Comparison of ENCODE assay signal across 8 mouse cellular contexts in genomic region chr19:29064451-29065102, GRCm38 (mm10). TPM values are rescaled to one million over a fixed set of nuclear protein-coding genes. Genes with fewer than 3 reads are reported as not detected.
DNase-seq lines count a peak whose midpoint lies in the region; ATAC-seq lines count a peak whose summit lies in the region.

No protein-coding gene starts in this region.

- H3K27me3 ChIP-seq in forebrain, embryonic 10.5 days (ENCODE audit: poor library complexity, severe bottlenecking): no peaks in the 10 kb centered on the region
- no peaks in the 10 kb centered on the region for H3K27me3 ChIP-seq in liver, embryonic 13.5 days

- intact Hi-C loops in heart, postnatal 25 days (cut with DNase I): loop anchor here (2.0 to 10.0 kb wide), 6 partner anchors 38 to 500 kb away; partner anchors contain the start of gene Rcl1

- H3K9me3 ChIP-seq in forebrain, embryonic 10.5 days: no peaks in the 10 kb centered on the region
- H3K9me3 ChIP-seq in liver, embryonic 13.5 days (replicated peaks): no peaks in the 10 kb centered on the region

- 71% methylated on average over 9 of the region's 9 CpGs for WGBS in forebrain, embryonic 10.5 days
- 15% methylated on average over 9 of the region's 9 CpGs for WGBS in liver, embryonic 13.5 days (ENCODE audit: insufficient replicate concordance)

- peak overlapping the region; percentile 70 for H3K27ac ChIP-seq in forebrain, embryonic 10.5 days
- peak overlapping the region; percentile 96 for H3K27ac ChIP-seq in liver, embryonic 13.5 days

- H3K4me3 ChIP-seq in forebrain, embryonic 10.5 days: no peak overlapping the region
- peak overlapping the region; percentile 42 for H3K4me3 ChIP-seq in liver, embryonic 13.5 days (replicated peaks)

- H3K9ac ChIP-seq in liver, embryonic 13.5 days: peak overlapping the region; percentile 71

- peak overlapping the region; percentile 73 for H3K4me2 ChIP-seq in liver, embryonic 13.5 days

- ATAC-seq in liver, embryonic 13.5 days (ENCODE audit: low read depth): peak; percentile 92

- no peaks in the 10 kb centered on the region for H3K36me3 ChIP-seq in forebrain, embryonic 10.5 days (replicated peaks)
- peaks cover 8% of the 10 kb centered on the region for H3K36me3 ChIP-seq in liver, embryonic 13.5 days

- peaks cover 38% of the 10 kb centered on the region for H3K4me1 ChIP-seq in forebrain, embryonic 10.5 days
- H3K4me1 ChIP-seq in liver, embryonic 13.5 days (replicated peaks): peaks cover 50% of the 10 kb centered on the region

- DNase-seq in CD4-positive, CD25-positive, alpha-beta regulatory T cell, adult 2 months (ENCODE audit: low read depth, low spot score): peak; percentile 61
- peak; percentile 68 for DNase-seq in MN1 (ENCODE audit: low spot score)
- no peak for DNase-seq in forebrain, embryonic 10.5 days (ENCODE audit: extremely low spot score, low spot score)
- DNase-seq in heart, postnatal 25 days (ENCODE audit: low spot score): peak; percentile 48
- peak; percentile 91 for DNase-seq in liver, embryonic 13.5 days
- peak; percentile 20 for DNase-seq in ovary, postnatal 14 days (ENCODE audit: low spot score)
- no peak for DNase-seq in layer of hippocampus, adult 9-11 months
- DNase-seq in urinary bladder, adult 18-20 months (ENCODE audit: low spot score in 2 of 2): no peak

RNA-seq across cellular contexts. Expression of gene Ak3, which starts 16.8 kb away (rescaled TPM):
- 82.9 and 85.3 TPM in 2 replicates for polyA plus RNA-seq in forebrain, embryonic 10.5 days (2016; fragmentation: Nextera tagmentation; extraction: Ambion mirVana)
- 100 to 1,000 TPM in 1 of 2 experiments, 10 to 100 TPM in 1; 97.3 to 109 TPM for total RNA-seq in heart, postnatal 25 days (2021)
- 42.7 and 54.3 TPM in 2 replicates for polyA plus RNA-seq in liver, embryonic 13.5 days (2015; fragmentation: Nextera tagmentation; extraction: Ambion mirVana)

RNA-seq across cellular contexts. Expression of gene Rcl1, which starts 36.6 kb away (rescaled TPM):
- polyA plus RNA-seq in forebrain, embryonic 10.5 days (2016; fragmentation: Nextera tagmentation; extraction: Ambion mirVana): 86.9 and 91.6 TPM in 2 replicates
- total RNA-seq in heart, postnatal 25 days (2021): 1 to 10 TPM; 4.7 to 5.7 TPM
- polyA plus RNA-seq in liver, embryonic 13.5 days (2015; fragmentation: Nextera tagmentation; extraction: Ambion mirVana): 73.8 and 82.4 TPM in 2 replicates

Comparison
In these comparisons a context has a peak if more than half of its experiments do, and no peak if none do; other contexts are left out.
1. DNase-seq: peak in CD4-positive, CD25-positive, alpha-beta regulatory T cell, adult 2 months (single experiment), MN1 (single experiment), heart, postnatal 25 days (single experiment), liver, embryonic 13.5 days (single experiment) and ovary, postnatal 14 days (single experiment); none in forebrain, embryonic 10.5 days (single experiment), layer of hippocampus, adult 9-11 months (single experiment) and urinary bladder, adult 18-20 months (0 of 2).